ENCODE assay signal across 24 mouse cellular contexts in the genomic region with DNA sequence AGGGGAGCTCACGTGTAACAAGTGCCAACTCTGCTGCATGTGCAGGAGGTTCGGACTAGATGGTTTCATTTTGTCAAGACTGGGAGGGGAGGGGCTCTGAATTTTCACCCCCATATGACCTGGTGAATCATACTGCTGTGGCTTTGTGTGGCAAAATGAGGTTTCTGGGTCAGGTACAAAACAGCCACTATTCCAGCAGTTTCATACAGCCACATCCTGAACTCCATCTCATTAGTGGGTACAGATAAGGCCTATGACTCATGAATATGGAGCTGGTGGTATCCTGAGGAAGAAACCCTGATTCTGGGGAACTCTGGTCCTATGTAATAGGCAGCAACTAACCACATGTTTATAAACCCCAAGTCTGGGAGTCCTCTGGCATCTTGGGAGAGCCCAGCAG.
"Had no signal": no experiment of that assay in that cellular context is flagged by ENCODE, and none has a peak within 500 bp of the region (broad histone marks: within the 10 kb centered on the region; RNA-seq: fewer than 3 reads in every experiment).

No protein-coding gene starts in this region.

- H3K36me3 ChIP-seq: heart, embryonic 10.5 days; heart, embryonic 12.5 days; hindbrain, embryonic 10.5 days; hindbrain, embryonic 12.5 days; liver, embryonic 13.5 days had no signal

- DNase-seq: gastrocnemius, adult 2 months; gastrocnemius, postnatal 10 days; gastrocnemius, postnatal 25 days; heart, adult 18-20 months; heart, postnatal 10 days; heart, postnatal 4 days; kidney, adult 11 months; kidney, adult 8-10 months; kidney, postnatal 10 days; kidney, postnatal 25 days; kidney, postnatal 4 days; liver; liver, embryonic 13.5 days had no signal

- H3K27ac ChIP-seq: gastrocnemius, adult 2 months; heart, embryonic 10.5 days; hindbrain, embryonic 10.5 days; hindbrain, embryonic 12.5 days; hindbrain, embryonic 14.5 days; layer of hippocampus, adult 2 months; left cerebral cortex, adult 2 months; limb, embryonic 10.5 days; limb, embryonic 12.5 days; liver, embryonic 13.5 days had no signal

- H3K4me1 ChIP-seq: heart, embryonic 10.5 days; heart, embryonic 12.5 days; hindbrain, embryonic 10.5 days; limb, embryonic 10.5 days; limb, embryonic 12.5 days; liver, embryonic 13.5 days had no signal

- H3K4me3 ChIP-seq: gastrocnemius, adult 2 months; heart, embryonic 10.5 days; heart, embryonic 12.5 days; hindbrain, embryonic 10.5 days; hindbrain, embryonic 12.5 days; layer of hippocampus, adult 2 months; left cerebral cortex, adult 2 months; limb, embryonic 10.5 days; limb, embryonic 12.5 days; liver, embryonic 13.5 days had no signal

- H3K27me3 ChIP-seq: heart, embryonic 12.5 days; hindbrain, embryonic 12.5 days; limb, embryonic 12.5 days; liver, embryonic 13.5 days had no signal

- ATAC-seq: hindbrain, embryonic 16.5 days; intestine, embryonic 16.5 days had no signal

- H3K9me3 ChIP-seq: heart, embryonic 10.5 days; heart, embryonic 12.5 days; hindbrain, embryonic 10.5 days; hindbrain, embryonic 12.5 days; limb, embryonic 10.5 days; limb, embryonic 12.5 days; liver, embryonic 13.5 days had no signal
